Mouse (Mus musculus) retina, embryonic 14.5 days (tissue): Measurements from ENCODE around the gene Fam163a.
"Not testable (repeated sequence)": the region's sequence is repeated elsewhere in the genome, so short reads cannot be mapped to it uniquely, and the experiment has no call there.

Experiments used
- DNase-seq: peaks from one replicate; pipeline ENCODE4 v3.0.0-alpha.2; 2015; ENCODE audit warnings: low spot score

Fam163a gene

DNA sequence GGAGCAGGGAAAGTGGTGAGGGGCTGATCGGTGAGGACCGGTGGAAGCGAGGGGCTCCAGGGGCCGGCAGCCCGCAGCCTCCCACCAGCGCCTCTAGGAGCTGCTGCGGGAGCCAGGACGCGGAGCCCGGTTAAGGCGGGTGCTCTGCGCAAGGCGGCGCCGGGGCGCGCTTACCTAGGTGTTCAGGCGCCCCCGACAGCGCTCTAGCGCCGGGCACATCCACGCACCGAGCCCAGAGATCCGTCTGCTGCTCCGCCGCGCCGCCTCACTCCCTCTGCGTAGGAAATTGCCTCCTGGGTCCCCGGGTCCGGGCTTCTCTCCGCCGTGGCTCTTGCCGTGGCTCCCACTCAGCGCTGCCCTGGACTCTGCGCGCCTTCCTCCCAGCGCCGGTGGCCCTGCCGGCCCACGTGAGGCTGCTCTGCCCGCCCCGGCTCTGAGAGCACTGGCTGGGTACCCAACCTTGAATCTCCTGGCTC is at the start of gene Fam163a:
Gene Fam163a (minus strand): TSS at position 371 of the 476 bp plus-strand sequence.
- peak; percentile 64 for DNase-seq

DNA sequence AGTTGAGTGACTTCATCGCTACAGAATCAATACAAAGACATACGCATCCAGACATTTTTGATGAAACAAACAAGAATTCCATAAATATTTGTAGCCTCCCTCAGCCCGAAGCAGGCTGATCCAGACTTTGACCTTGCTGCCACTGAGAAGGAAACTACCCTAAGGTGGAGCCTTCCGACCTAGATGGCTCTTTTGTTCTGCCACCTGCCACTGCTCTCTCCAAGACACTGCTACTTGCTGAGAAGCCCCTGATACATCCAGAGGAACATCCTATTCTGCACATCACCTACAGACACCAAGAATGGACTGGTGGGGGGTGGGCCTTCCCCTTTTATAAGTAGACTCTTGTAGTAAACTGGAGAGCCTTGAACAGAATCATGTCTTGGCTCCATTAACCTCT is 46.3 kb upstream of the Fam163a start:
- not testable (repeated sequence) for DNase-seq

DNA sequence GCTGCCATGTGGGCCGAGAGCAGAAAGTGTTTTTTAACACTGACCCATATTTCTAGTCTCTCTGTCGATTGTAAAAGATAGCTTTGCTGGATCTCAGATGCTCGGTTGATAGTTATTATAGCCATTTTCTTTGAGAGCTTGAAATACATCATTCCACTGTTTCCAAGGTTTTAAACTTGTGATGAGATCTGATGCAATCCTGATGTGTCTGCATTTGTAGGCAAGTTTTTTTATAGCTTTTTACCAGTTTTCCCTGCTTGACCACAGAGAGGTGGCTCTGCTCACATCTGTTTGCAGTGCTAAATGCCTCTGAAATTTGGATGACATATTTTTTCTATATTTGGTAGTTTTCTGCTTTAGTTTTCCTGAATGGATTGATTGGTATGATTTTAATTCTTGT is 43.1 kb upstream of the Fam163a start:
- no peak for DNase-seq

DNA sequence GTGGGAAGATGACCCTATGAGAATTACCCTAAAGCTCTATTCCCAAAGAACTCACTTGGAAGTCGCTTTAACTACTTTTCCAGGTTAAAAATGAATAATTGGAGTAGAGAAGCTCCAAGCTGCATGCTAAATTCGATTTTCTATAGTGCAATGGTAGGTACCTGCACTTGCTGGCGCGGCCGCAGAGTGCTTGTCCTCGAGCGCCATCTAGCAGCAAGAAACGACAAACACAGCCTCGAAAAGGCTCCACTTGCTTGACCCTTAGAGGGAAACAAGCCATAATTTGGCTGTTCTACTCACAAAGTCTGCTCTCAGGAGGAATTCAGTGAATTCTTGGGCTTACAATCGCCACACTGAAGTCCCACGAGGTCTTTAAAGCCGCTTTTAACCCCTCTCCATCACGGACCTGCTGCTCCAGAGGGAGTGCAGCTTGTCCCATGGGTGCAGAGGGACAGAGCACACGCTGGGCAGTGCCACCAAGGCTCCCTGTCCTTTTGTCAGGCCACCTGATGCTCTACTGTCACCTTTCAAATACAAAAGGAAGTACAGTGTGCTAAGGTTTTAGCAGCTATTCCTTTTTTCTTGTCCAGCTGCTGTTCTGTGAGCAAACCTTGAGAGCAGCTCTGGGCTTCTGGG is 37.0 kb upstream of the Fam163a start:
- DNase-seq = peak; percentile 86

DNA sequence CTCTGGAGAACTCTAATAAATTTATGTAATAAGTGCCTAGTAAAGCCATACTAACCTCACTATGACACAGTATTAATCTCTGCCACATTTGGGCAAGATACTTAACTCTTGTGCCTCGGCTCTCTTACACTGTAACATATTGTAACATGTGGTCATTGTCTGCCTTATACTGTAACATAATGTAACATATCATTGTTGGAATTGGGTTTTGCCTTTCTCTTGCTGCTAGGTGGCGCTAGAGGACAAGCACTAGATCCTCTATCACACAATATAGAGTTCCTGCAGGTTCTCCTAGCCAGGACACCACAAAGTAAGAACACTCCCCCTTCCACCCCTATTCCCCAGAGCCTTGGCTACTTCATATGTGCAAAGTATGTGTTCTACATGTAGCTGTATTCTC is 36.2 kb upstream of the Fam163a start:
- DNase-seq = peak; percentile 80

DNA sequence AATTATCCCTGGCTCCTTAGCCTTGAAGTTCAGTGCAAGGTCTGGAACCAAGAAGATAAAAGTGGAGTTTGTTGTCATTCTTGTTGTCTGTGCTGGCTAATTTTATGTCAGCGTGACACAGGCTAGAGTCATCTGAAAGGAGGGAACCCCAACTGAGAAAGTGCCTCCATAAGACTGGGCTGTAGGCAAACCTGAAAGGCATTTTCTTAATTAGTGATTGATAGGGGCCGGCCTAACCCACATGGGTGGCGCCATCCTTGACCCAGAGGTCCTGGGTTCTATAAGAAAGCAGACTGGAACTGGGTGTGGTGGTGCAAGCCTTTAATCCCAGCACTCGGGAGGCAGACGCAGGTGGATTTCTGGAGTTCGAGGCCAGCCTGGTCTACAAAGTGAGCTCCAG is 26.3 kb upstream of the Fam163a start:
- no peak for DNase-seq

DNA sequence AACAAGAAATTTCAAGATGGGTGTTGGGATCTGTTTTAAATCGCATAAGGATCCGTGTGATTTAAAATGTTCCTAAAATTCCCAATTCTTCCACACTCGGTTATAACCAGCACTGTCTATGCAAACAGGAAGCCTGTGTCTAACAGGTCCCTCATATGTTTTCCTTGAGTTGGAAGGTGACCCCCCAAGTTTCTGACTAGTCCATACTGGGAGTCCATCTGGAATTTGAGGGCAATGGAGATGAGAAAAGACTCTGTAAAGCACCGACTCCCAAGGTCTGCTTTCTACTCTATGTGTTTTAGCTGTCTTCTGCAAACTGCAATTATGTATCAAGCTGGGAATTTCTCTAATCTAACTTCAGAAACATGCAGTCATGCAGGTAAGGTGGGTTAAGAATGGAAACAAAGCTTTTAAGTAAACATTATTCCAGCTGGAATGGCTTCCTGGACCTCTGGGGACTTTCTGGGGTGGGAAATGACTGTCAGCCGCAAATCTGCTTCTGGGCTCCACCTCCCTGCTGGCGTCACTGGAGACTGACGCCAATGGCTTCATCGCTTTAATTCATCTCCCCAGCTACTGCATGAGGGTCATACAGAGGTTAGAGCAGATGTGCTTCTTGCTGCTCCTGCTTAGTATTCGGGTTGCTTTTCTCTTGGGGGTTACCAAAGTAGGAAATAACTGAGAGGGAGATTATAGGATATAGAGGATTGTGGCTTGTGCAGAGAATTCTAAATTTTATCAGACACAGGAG is 25.7 kb upstream of the Fam163a start:
- DNase-seq = peak; percentile 64

DNA sequence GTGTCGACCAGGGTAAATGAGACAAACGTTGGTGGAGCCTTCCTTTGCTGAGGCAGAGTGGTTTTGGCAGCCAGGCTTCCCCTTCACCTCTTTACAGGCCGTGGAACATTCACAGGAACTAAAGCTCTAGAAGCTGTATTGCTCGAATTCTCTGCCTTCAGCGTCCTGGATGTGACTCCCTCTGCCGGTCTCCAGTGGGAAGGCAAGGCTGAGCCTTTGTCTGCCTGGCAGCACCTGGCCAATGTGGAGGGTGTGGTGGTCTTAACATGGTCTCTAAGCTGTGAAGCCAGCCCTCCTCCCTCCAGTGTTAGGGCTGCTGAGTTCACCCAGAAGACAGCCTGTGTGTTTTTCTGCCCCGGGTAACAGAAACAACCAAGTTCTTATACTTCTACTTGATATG is 24.6 kb upstream of the Fam163a start:
- DNase-seq = peak; percentile 74

DNA sequence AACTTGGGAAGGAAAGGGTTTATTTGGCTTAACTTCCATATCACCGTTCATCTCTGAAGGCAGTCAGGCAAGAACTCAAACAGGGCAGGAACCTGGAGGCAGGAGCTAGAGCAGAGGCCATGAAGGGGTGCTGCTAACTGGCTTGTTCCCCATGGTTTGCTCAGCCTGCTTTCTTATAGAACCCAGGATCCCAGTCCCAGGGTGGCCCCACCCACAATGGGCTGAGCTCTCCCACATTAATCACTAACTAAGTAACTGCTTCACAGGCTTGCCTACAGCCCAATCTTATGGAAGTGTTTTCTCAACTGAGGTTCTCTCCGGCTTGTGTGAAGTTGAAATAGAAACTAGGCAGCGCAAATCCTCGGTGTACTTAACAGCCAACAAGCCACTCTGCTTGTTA is 23.9 kb upstream of the Fam163a start:
- no peak for DNase-seq

DNA sequence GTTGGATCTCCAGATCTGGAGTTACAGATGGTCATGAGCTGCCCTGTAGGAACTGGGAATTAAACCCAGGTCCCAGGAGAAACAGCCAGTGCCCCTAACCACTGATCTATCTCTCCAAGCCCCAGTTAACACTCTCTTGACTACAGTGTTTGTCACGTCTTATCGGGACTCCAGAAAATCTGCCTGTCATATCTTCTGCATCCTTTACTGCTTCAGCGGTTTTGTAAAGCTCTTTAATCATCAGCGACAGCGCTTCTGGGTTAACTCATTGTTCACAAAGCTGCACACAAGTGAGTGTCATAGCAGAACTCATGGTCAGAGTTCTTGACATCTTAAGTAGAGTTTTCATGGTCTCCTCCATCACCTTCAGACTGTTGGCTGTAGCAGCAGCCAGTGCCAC is 22.1 kb upstream of the Fam163a start:
- DNase-seq = no peak

DNA sequence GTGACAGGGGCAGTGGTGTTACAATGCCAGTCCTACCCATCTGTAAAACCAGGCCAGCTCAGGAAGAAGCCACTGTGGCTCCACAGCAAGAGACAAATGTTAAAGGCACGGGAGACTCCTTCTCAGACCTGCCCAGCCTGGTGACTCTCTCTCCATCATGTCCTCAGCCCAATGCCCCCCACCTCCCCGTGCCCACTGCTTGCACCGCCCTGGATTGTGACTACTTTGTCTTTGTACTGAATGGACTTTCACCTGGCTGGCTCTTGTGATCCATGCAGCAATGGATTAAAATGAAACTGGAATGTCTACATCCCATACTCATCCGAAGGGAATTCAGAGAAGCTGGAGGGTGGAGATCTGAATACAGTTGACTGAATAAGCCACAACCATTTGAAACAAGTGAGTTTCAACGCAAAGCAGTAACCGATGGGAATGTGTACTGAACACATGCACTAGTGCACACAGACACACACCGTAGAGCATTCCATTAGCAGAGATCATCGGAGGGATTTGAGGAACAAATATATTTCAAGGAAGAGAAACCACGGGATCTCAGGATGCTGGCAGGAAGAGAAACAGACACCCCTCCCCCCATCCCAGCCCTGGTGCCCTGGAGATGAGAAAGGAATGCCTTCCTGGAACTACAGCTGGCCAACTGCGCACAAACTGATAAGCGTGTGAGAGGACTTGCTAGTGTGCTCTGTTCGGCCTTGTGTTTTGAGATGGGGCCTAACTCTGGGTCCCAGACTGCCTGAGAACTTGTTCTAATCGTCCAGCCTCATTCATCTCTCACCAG is 17.6 kb upstream of the Fam163a start:
- no peak for DNase-seq

DNA sequence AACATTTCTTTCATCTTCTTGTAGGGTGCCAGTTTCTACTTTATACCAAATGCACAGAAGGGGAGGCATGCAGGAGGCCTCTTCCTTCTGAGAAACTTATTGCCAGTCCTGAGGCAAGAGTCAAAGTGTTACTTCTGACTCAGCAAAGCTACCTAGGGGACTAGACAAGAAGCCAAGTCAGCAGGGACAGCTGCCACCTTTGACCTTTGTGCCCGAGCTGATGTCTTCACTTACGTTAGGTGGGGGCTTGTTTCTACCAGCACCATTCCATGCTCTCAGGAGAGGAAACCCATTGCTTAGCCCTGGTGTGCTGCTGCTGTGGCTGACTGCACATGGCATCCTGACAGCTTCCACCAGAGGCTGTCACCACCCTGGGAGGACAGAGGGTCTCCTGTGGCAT is 16.5 kb upstream of the Fam163a start:
- DNase-seq = no peak

DNA sequence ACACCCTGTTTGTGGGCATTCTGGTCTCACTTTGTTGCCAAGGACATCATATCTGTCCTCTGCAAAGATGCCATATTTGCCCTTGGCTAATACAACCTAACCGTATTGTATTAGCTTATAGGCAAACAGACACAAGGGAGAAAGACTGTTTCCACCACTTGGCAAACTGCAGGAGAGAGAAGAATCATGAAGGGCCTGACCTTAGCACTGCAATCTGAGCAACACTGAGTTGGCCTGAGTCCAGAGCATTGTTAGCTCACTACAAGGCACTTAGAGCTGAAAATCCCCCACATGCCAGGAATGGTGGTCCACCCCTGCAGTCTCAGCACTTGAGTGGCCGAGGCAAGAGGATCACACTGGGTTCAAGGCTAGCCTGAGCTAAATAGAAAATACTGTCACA is 13.7 kb upstream of the Fam163a start:
- DNase-seq = no peak

DNA sequence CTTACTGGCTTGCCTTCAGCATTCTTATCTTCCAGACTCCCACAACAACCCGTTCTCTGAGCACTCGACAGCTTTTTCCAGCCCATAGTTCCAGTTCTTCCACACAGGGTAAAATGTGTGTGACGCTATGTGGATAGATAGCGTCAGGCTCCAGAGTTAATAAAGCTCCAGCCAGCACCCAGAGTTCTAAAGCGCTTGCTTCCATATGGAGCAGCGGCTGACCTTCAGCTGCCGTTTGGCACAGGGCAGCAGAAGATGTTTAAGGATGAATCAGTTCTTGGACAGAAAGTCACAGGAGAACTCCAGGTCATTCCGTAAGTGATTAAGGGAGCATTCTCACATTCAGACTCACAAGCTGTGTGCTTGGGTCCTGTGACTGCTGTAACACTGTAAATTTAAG is 13.1 kb upstream of the Fam163a start:
- no peak for DNase-seq

DNA sequence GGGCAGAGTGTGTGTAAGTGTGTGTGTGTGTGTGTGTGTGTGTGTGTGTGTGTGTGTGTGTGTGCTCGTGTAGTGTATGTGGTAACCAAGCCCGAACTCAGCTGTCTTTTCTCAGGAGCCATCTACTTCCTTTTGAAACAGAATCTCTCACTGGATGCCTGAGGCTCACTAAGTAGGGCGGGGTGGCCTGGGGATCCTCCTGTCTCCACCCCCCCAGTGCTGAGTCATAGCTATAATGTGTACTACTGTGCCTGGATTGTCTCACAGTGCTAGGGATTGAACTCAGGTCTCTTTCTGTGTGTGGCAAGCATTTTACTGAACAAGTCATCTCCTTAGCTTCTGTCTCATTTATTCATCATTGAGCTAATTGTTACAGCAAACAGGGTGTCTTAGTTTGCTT is 12.6 kb upstream of the Fam163a start:
- DNase-seq = no peak

DNA sequence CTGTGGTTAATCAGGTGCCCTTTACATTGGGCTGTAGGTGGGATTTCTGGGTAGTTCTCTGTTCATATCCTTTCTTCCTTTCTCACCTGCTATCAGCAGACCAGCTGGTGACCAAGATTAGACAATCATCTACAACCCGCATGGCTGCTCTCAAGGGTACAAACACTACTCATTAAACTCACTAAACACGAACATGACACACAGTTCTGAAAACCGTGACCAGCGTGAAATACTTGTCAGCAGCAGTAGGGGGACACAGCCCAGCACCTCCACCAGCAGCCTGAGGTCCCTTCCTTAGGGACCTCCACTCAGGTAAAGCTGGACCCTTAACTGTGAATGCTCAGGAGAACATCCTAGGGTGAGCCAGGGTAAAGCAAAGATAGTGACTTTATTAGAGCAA is 11.4 kb upstream of the Fam163a start:
- no peak for DNase-seq

DNA sequence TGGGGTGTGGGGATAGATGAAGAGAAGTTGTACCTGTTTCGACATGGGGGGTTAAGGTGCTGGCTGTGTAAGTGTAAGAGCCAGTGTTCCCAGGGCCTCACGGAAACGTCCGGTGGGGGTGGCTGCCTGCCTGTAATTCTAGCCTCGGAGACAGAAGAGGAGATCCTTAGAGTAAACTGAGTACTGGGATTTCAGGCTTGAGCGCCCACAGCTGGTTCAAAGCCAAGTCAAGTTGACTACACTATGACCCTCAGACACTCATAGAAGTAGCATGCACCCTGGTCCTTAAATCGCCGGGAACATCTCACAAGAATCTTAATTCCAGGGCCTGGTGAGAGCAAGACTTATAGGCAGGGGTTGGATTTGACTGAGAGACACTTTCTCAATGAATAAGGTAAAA is 9.8 kb upstream of the Fam163a start:
- no peak for DNase-seq

DNA sequence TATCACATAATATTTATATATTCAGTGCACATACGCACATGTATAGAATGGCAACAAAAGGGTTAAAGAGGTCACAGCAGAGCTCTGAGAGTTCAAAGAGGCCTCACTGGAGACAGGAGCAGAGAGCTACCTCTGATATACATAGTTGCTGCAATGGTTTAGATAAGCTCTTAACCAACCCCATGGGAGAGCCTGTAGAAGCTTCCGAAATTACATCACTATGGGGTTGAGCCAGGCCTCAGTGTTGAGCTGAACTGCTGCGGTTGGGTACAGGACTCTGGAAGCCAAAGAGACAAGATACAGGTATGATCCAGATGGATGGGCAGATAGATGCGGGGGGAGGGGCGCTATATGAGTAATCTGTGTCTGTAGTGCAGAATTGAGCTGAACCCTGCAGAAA is 8.1 kb upstream of the Fam163a start:
- DNase-seq = no peak

DNA sequence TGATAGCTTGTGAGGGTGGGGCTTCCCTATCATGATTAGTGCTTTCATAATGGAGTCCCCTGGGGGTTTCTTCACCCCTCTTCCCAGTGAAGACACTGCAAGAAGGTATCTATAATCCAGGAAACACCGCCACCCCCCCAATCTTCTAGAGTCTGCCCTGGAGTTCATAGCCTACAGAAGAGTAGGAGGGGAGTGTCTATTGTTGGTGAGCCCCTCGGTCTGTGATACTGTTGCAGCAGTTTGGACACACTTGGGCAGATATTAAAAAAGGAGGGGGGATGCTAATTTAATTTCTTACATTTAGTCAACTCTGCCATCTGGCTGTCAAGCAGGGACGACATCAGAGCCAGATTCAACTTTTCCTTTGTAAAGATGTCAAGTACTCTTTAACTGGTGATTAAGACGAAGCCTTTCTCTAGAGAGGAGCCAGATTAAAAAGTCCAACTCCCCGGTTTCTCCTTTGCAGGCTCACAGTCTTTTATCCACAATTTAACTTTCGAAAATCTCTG is 7.0 kb upstream of the Fam163a start:
- peak; percentile 35 for DNase-seq

DNA sequence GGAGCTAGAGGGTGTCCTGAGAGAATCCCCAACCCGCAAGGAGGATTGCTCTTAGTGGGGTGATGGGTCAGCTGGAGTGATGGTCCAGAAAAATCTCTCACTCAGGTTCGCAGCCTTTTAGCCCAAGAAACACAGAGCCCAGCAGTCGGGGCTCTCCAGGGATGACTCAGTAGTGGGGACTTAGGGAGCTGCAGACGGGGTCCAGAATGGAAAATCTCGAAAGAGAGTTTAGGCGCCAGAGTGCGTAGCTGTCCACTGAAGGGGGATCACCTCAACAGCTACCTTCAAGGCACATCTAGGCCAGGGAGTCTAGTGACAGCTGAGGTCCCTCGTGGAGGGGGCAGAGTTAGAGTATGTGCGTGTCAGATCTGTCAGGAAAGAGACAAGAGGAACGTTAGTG is 338 bp upstream of the Fam163a start:
- no peak for DNase-seq

DNA sequence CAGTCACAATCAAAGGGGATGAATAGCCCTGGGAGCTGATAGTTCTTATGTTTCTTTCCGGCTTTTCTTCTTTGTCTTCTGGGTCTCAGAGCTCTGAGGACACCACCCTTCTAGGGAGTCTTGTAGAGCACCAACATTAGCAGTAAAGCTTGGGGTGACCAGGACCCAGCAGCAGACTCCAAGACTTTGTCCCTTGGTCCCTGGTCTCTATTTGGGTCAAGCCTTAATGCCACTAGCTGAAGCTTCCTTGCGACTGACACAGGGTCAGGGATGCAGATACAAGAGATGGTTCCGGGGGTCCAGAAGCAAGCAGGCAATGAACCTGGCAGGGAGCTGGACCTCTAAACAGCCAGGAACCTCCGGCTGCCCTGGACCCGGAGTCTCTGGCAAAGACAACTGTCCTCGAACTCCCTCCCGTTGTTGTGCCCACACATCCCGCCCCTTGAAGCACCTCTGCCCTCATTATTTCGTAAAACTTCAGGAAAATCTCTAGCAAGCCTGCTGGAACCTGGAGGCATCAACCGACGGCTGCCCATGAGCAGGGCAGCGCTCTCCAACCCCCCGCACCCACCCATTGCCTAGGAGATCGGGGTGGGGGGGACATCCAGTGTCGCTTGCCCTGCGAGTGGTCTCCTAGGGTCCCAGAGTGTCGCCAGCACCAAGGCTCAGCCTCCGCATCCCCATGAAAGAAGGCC is 718 bp downstream of the Fam163a start:
- no peak for DNase-seq

DNA sequence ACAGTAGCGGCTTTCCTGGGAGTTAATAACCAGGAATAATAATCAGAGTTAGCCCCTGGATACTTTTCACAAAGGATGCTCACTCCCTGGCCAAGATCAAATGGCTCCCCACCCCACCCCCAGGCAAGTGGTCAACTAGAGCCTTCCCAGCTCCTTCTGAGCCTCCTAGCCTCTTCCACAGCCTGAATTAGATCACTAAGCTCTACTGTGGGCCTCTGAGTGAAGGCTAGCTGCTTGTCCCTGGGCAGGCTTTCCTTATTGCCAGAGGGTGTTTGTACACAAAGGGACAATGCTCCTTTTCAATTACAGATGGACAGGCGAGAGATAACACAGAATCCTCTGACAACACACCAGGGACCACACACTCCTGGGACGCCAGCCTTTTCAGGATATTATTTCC is 2.2 kb downstream of the Fam163a start:
- DNase-seq = no peak
